Mouse (Mus musculus): ENCODE data around the gene 5730455P16Rik. TPM values are rescaled to one million over a fixed set of nuclear protein-coding genes. Genes with fewer than 3 reads are reported as not detected.
A peak's percentile ranks its signal among the peaks of the same experiment; 100 is the strongest.
"Not testable (repeated sequence)": the region's sequence is repeated elsewhere in the genome, so short reads cannot be mapped to it uniquely, and the experiment has no call there.

5730455P16Rik gene
- polyA plus RNA-seq, 1 experiment from 2014 or later: 14.8 TPM

DNA sequence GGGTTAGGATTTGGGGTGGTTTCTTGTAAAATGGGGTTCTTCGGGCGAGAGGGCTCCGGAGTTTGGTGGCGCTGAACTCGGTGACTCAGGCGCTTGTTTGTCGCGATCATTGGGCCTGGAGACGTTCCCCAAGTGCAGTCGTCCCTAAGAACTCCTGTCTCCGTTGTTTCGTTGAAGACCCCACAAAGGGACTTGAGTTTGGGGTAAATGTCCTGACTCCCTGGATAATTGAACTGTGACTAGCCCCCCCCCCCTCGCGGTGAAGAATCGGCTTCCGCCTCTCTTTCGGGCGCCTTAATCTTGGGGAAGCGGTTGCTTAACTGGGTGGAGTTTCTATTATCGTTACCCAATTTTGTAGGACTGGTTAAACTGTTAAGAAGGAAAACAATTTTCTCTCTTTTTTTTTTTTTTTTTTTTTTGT is 5.8 kb upstream of the 5730455P16Rik start:
- no peaks in the 10 kb centered on the region for H3K27me3 ChIP-seq (ENCODE audit: control insufficient read depth, insufficient read depth, low read length)
- H3K36me3 ChIP-seq (ENCODE audit: control insufficient read depth, insufficient read depth, low read length): peaks cover 9% of the 10 kb centered on the region; the same call in 1 of the 2 replicates
- no peaks in the 10 kb centered on the region for H3K9me3 ChIP-seq (replicated peaks; ENCODE audit: control insufficient read depth, low read length)
- WGBS (ENCODE audit: insufficient replicate concordance): 0% methylated on average over 20 of the region's 20 CpGs
- H3K4me3 ChIP-seq (ENCODE audit: low read depth, low read length): peak overlapping the region; percentile 98
- H3K4me1 ChIP-seq (ENCODE audit: control insufficient read depth, insufficient read depth, low read length): peaks cover 7% of the 10 kb centered on the region
- peak overlapping the region; percentile 100 for H3K9ac ChIP-seq (ENCODE audit: low read depth, low read length)
- H3K27ac ChIP-seq (ENCODE audit: low read depth, low read length): peak overlapping the region; percentile 94
- no peak overlapping the region for H3K4me2 ChIP-seq
- no peak for ATAC-seq (replicated peaks; ENCODE audit: insufficient number of reproducible peaks, low FRiP score, low TSS enrichment)

GRCm38 (mm10) chr11:80383019-80383625 is 5.3 kb upstream of the 5730455P16Rik start, which contains the start of gene Zfp207:
Gene Zfp207 (plus strand): TSS chr11:80383279.
- Histone ChIP-seq H3K27ac (ENCODE audit: low read depth, low read length) (peak within 1 kb of the TSS; percentile 94), H3K9me3 (replicated peaks; ENCODE audit: control insufficient read depth, low read length) (no peaks in the 10 kb centered on the region), H3K4me2 (peak within 1 kb of the TSS; percentile 89), H3K4me1 (ENCODE audit: control insufficient read depth, insufficient read depth, low read length) (peaks cover 7% of the 10 kb centered on the region), H3K4me3 (ENCODE audit: low read depth, low read length) (peak within 1 kb of the TSS; percentile 98), H3K9ac (ENCODE audit: low read depth, low read length) (peak within 1 kb of the TSS; percentile 100), H3K36me3 (ENCODE audit: control insufficient read depth, insufficient read depth, low read length) (peaks cover 5% of the 10 kb centered on the region; the same call in 1 of the 2 replicates), H3K27me3 (ENCODE audit: control insufficient read depth, insufficient read depth, low read length) (no peaks in the 10 kb centered on the region)
- WGBS (ENCODE audit: insufficient replicate concordance): under 1% methylated on average over 33 of the region's 33 CpGs
- peak; percentile 88 for ATAC-seq (replicated peaks; ENCODE audit: insufficient number of reproducible peaks, low FRiP score, low TSS enrichment)

DNA sequence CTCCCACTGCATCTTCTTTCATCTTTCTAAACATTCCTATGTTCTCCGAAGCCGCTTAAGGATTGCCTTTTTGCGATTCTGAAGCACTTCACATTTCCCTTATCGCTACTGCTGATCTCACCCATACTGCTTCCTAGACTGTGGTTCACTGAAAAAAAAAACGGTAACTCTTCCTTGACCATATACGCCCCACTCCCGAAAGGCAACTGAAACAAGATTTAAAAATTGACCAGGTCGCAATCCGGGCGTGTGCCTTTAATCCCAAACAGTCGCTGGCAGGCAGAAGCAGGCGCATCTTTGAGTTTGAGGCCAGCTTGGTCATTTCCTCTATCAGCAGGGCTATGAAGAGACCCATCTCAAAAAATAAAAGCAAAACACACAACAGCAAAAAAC is 4.8 kb upstream of the 5730455P16Rik start:
- no peak for ATAC-seq (replicated peaks; ENCODE audit: insufficient number of reproducible peaks, low FRiP score, low TSS enrichment)
- peaks cover 7% of the 10 kb centered on the region for H3K4me1 ChIP-seq (ENCODE audit: control insufficient read depth, insufficient read depth, low read length)
- no peaks in the 10 kb centered on the region for H3K27me3 ChIP-seq (ENCODE audit: control insufficient read depth, insufficient read depth, low read length)

GRCm38 (mm10) chr11:80379184-80379583 is 1.4 kb upstream of the 5730455P16Rik start:
- H3K4me1 ChIP-seq (ENCODE audit: control insufficient read depth, insufficient read depth, low read length); H3K4me2 ChIP-seq: not testable (repeated sequence)
- WGBS (ENCODE audit: insufficient replicate concordance): 92% methylated on average over 7 of the region's 7 CpGs

More for the DNA sequence above, 4.8 kb upstream of the 5730455P16Rik start:
- WGBS (ENCODE audit: insufficient replicate concordance): 5% methylated on average over 12 of the region's 12 CpGs
- H3K4me3 ChIP-seq (ENCODE audit: low read depth, low read length): peak overlapping the region; percentile 98
- no peaks in the 10 kb centered on the region for H3K36me3 ChIP-seq (ENCODE audit: control insufficient read depth, insufficient read depth, low read length)
- H3K4me2 ChIP-seq: peak overlapping the region; percentile 81
- no peaks in the 10 kb centered on the region for H3K9me3 ChIP-seq (replicated peaks; ENCODE audit: control insufficient read depth, low read length)
- H3K9ac ChIP-seq (ENCODE audit: low read depth, low read length): peak overlapping the region; percentile 100
- H3K27ac ChIP-seq (ENCODE audit: low read depth, low read length): peak overlapping the region; percentile 94

GRCm38 (mm10) chr11:80378452-80379068 is 726 bp upstream of the 5730455P16Rik start:
- ATAC-seq (replicated peaks; ENCODE audit: insufficient number of reproducible peaks, low FRiP score, low TSS enrichment); H3K36me3 ChIP-seq (ENCODE audit: control insufficient read depth, insufficient read depth, low read length); H3K4me1 ChIP-seq (ENCODE audit: control insufficient read depth, insufficient read depth, low read length); H3K27me3 ChIP-seq (ENCODE audit: control insufficient read depth, insufficient read depth, low read length); H3K27ac ChIP-seq (ENCODE audit: low read depth, low read length); H3K9me3 ChIP-seq (replicated peaks; ENCODE audit: control insufficient read depth, low read length): not testable (repeated sequence)
- 63% methylated on average over 2 of the region's 2 CpGs for WGBS (ENCODE audit: insufficient replicate concordance)
- Histone ChIP-seq H3K4me3 (ENCODE audit: low read depth, low read length) (peak overlapping the region; percentile 90), H3K9ac (ENCODE audit: low read depth, low read length) (peak overlapping the region; percentile 96; the same call in 1 of the 2 replicates), H3K4me2 (peak overlapping the region; percentile 89)

More at GRCm38 (mm10) chr11:80379184-80379583, 1.4 kb upstream of the 5730455P16Rik start:
- not testable (repeated sequence) for H3K4me3 ChIP-seq (ENCODE audit: low read depth, low read length); H3K36me3 ChIP-seq (ENCODE audit: control insufficient read depth, insufficient read depth, low read length); H3K9ac ChIP-seq (ENCODE audit: low read depth, low read length); H3K9me3 ChIP-seq (replicated peaks; ENCODE audit: control insufficient read depth, low read length); H3K27ac ChIP-seq (ENCODE audit: low read depth, low read length); ATAC-seq (replicated peaks; ENCODE audit: insufficient number of reproducible peaks, low FRiP score, low TSS enrichment); H3K27me3 ChIP-seq (ENCODE audit: control insufficient read depth, insufficient read depth, low read length)

DNA sequence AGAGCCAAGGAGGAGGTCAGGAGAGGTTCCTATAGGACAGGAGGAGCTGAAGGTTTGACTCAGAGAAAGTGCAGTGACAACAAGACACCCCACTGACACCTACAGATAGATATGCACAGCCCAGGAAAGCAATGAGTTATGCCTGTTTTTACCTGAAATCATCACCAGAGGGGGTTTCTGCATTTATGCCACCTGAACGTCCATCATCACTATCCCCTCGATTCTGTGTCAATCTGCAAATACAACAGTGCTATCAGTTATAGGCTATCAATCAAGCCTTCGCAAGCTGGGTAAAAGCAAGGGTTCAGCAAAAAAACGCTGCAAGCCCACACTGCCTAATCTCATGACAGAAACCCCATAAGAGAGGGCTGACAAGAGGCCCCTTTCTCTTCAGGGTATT is 1.2 kb downstream of the 5730455P16Rik start:
- Histone ChIP-seq H3K4me1 (ENCODE audit: control insufficient read depth, insufficient read depth, low read length) (no peaks in the 10 kb centered on the region), H3K36me3 (ENCODE audit: control insufficient read depth, insufficient read depth, low read length) (no peaks in the 10 kb centered on the region), H3K9ac (ENCODE audit: low read depth, low read length) (no peak overlapping the region), H3K27me3 (ENCODE audit: control insufficient read depth, insufficient read depth, low read length) (no peaks in the 10 kb centered on the region), H3K9me3 (replicated peaks; ENCODE audit: control insufficient read depth, low read length) (no peaks in the 10 kb centered on the region), H3K27ac (ENCODE audit: low read depth, low read length) (no peak overlapping the region), H3K4me3 (ENCODE audit: low read depth, low read length) (no peak overlapping the region), H3K4me2 (no peak overlapping the region)
- 67% methylated on average over 4 of the region's 4 CpGs for WGBS (ENCODE audit: insufficient replicate concordance)
- no peak for ATAC-seq (replicated peaks; ENCODE audit: insufficient number of reproducible peaks, low FRiP score, low TSS enrichment)

DNA sequence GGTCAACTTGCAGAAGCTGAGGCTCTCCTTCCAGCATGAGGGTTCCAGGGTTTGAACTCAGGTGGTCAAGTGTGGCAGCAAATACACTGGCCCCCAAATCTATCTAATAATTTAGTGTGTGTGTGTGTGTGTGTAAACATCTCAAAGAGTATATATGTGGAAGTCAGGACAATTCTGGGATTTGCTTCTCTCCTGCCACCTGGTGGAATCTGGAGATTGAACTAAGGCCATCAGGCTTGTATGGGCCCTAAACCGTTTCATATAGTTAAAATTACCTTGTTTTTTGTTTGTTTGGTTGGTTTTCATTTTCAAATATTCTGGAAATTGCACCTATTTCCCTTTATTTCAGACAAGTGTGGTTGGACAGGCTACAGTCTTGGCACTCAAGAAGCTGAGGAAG is 8.9 kb downstream of the 5730455P16Rik start:
- 83% methylated on average over 1 of the region's 1 CpGs for WGBS (ENCODE audit: insufficient replicate concordance)
- no peak for ATAC-seq (replicated peaks; ENCODE audit: insufficient number of reproducible peaks, low FRiP score, low TSS enrichment)
- H3K27ac ChIP-seq (ENCODE audit: low read depth, low read length): no peak overlapping the region
- no peaks in the 10 kb centered on the region for H3K9me3 ChIP-seq (replicated peaks; ENCODE audit: control insufficient read depth, low read length)
- H3K9ac ChIP-seq (ENCODE audit: low read depth, low read length): no peak overlapping the region
- no peaks in the 10 kb centered on the region for H3K27me3 ChIP-seq (ENCODE audit: control insufficient read depth, insufficient read depth, low read length)
- no peak overlapping the region for H3K4me2 ChIP-seq
- no peaks in the 10 kb centered on the region for H3K4me1 ChIP-seq (ENCODE audit: control insufficient read depth, insufficient read depth, low read length)
- no peak overlapping the region for H3K4me3 ChIP-seq (ENCODE audit: low read depth, low read length)
- peaks cover 3% of the 10 kb centered on the region for H3K36me3 ChIP-seq (ENCODE audit: control insufficient read depth, insufficient read depth, low read length)

DNA sequence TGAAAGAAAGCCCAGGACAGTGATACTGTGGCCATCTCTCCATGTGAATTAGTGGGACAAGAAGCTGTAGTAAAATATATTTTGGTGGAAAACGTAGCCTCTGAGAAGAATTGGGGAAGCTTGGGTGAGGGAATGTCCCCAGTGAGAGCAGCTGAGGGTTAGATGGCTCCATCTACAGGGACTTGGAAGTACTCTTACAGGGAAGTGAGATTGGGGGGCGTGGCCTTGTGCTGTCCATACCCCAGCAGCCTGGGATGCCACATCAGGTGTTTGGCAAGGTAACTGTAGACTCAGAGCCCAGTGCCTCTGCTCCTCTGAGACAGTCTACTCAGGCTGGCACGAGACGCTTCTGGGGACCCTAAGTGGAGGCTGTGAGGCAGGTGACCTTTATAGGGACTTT is 23.0 kb downstream of the 5730455P16Rik start:
- no peaks in the 10 kb centered on the region for H3K9me3 ChIP-seq (replicated peaks; ENCODE audit: control insufficient read depth, low read length)
- H3K4me2 ChIP-seq: no peak overlapping the region
- no peak for ATAC-seq (replicated peaks; ENCODE audit: insufficient number of reproducible peaks, low FRiP score, low TSS enrichment)
- no peak overlapping the region for H3K4me3 ChIP-seq (ENCODE audit: low read depth, low read length)
- no peaks in the 10 kb centered on the region for H3K27me3 ChIP-seq (ENCODE audit: control insufficient read depth, insufficient read depth, low read length)
- no peak overlapping the region for H3K9ac ChIP-seq (ENCODE audit: low read depth, low read length)
- no peak overlapping the region for H3K27ac ChIP-seq (ENCODE audit: low read depth, low read length)
- no peaks in the 10 kb centered on the region for H3K36me3 ChIP-seq (ENCODE audit: control insufficient read depth, insufficient read depth, low read length)
- 34% methylated on average over 4 of the region's 4 CpGs for WGBS (ENCODE audit: insufficient replicate concordance)
- H3K4me1 ChIP-seq (ENCODE audit: control insufficient read depth, insufficient read depth, low read length): no peaks in the 10 kb centered on the region

All from heart, embryonic 11.5 days (tissue).